8 mouse cellular contexts compared by ENCODE assay signal in genomic region chr14:75837048-75837916, GRCm38 (mm10). TPM values are rescaled to one million over a fixed set of nuclear protein-coding genes. Genes with fewer than 3 reads are reported as not detected.
DNase-seq lines count a peak whose midpoint lies in the region; ATAC-seq lines count a peak whose summit lies in the region.

No protein-coding gene starts in this region.

- H3K9ac ChIP-seq in hindbrain, embryonic 12.5 days, result no peak overlapping the region
- H3K9ac ChIP-seq in forebrain, embryonic 13.5 days, result no peak overlapping the region

- peaks cover 71% of the 10 kb centered on the region for H3K4me1 ChIP-seq in megakaryocyte, embryonic 14.5 days
- H3K4me1 ChIP-seq in limb, embryonic 10.5 days, result peaks cover 42% of the 10 kb centered on the region
- H3K4me1 ChIP-seq in hindbrain, embryonic 12.5 days, result peaks cover 30% of the 10 kb centered on the region
- peaks cover 29% of the 10 kb centered on the region for H3K4me1 ChIP-seq in forebrain, embryonic 13.5 days

- H3K27ac ChIP-seq in limb, embryonic 10.5 days, result peak overlapping the region; percentile 51; the same call in 1 of the 2 replicates
- H3K27ac ChIP-seq in hindbrain, embryonic 12.5 days, result no peak overlapping the region
- H3K27ac ChIP-seq in forebrain, embryonic 13.5 days, result no peak overlapping the region

- WGBS in limb, embryonic 10.5 days, result 73% methylated on average over 10 of the region's 10 CpGs
- WGBS in hindbrain, embryonic 12.5 days, result 72% methylated on average over 10 of the region's 10 CpGs
- WGBS in forebrain, embryonic 13.5 days, result 81% methylated on average over 10 of the region's 10 CpGs

- H3K36me3 ChIP-seq in megakaryocyte, embryonic 14.5 days (replicated peaks; ENCODE audit: low read length), result no peaks in the 10 kb centered on the region
- no peaks in the 10 kb centered on the region for H3K36me3 ChIP-seq in limb, embryonic 10.5 days
- no peaks in the 10 kb centered on the region for H3K36me3 ChIP-seq in hindbrain, embryonic 12.5 days
- no peaks in the 10 kb centered on the region for H3K36me3 ChIP-seq in forebrain, embryonic 13.5 days (ENCODE audit: poor library complexity, severe bottlenecking)

- peak; percentile 55 for DNase-seq in limb, embryonic 10.5 days (ENCODE audit: low spot score)
- peak; percentile 44 to 68 for DNase-seq in spleen, postnatal 36 days (ENCODE audit: low spot score in 2 of 2)
- no peak for DNase-seq in cerebellum, adult 18-20 months

- H3K9me3 ChIP-seq in megakaryocyte, embryonic 14.5 days, result no peaks in the 10 kb centered on the region
- no peaks in the 10 kb centered on the region for H3K9me3 ChIP-seq in limb, embryonic 10.5 days (replicated peaks)
- H3K9me3 ChIP-seq in hindbrain, embryonic 12.5 days (replicated peaks), result no peaks in the 10 kb centered on the region
- no peaks in the 10 kb centered on the region for H3K9me3 ChIP-seq in forebrain, embryonic 13.5 days (replicated peaks)

- no peak overlapping the region for H3K4me2 ChIP-seq in hindbrain, embryonic 12.5 days (replicated peaks)
- no peak overlapping the region for H3K4me2 ChIP-seq in forebrain, embryonic 13.5 days

- ATAC-seq in megakaryocyte, adult 5-6 weeks (ENCODE audit: poor library complexity, severe bottlenecking), result no peak
- peak; percentile 68 for ATAC-seq in erythroblast, adult 5-6 weeks (replicated peaks; ENCODE audit: low FRiP score, poor library complexity, severe bottlenecking)
- no peak for ATAC-seq in hindbrain, embryonic 12.5 days (ENCODE audit: low FRiP score)
- ATAC-seq in forebrain, embryonic 13.5 days, result no peak

- no peaks in the 10 kb centered on the region for H3K27me3 ChIP-seq in megakaryocyte, embryonic 14.5 days (replicated peaks)
- no peaks in the 10 kb centered on the region for H3K27me3 ChIP-seq in limb, embryonic 10.5 days (ENCODE audit: low read depth, poor library complexity, severe bottlenecking)
- H3K27me3 ChIP-seq in hindbrain, embryonic 12.5 days, result no peaks in the 10 kb centered on the region; the same call in 1 of the 2 replicates
- no peaks in the 10 kb centered on the region for H3K27me3 ChIP-seq in forebrain, embryonic 13.5 days

- H3K4me3 ChIP-seq in megakaryocyte, embryonic 14.5 days (replicated peaks), result peak overlapping the region; percentile 69
- no peak overlapping the region for H3K4me3 ChIP-seq in limb, embryonic 10.5 days
- H3K4me3 ChIP-seq in hindbrain, embryonic 12.5 days, result no peak overlapping the region
- H3K4me3 ChIP-seq in forebrain, embryonic 13.5 days, result no peak overlapping the region

RNA-seq across cellular contexts. Expression of gene Tpt1, which starts 7.6 kb away (rescaled TPM):
- polyA plus RNA-seq in megakaryocyte, embryonic 14.5 days (2012; ENCODE audit: insufficient read depth, low replicate concordance), result 1,815 and 2,518 TPM in 2 replicates
- 5,508 and 5,947 TPM in 2 replicates for total RNA-seq in megakaryocyte, adult 5-6 weeks (2015)
- 1,349 and 1,387 TPM in 2 replicates for total RNA-seq in megakaryocyte, adult 5-6 weeks (2017)
- 1,739 and 1,947 TPM in 2 replicates for total RNA-seq in erythroblast, adult 5-6 weeks (2015; ENCODE audit: low replicate concordance)
- total RNA-seq in erythroblast, adult 5-6 weeks (2017; ENCODE audit: low replicate concordance), result 548 and 914 TPM in 2 replicates
- 830 and 926 TPM in 2 replicates for polyA plus RNA-seq in limb, embryonic 10.5 days (2016; fragmentation: Nextera tagmentation; extraction: Ambion mirVana)
- polyA plus RNA-seq in hindbrain, embryonic 12.5 days (2016; fragmentation: Nextera tagmentation; extraction: Ambion mirVana), result 873 and 904 TPM in 2 replicates
- 977 and 1,124 TPM in 2 replicates for polyA plus RNA-seq in forebrain, embryonic 13.5 days (2015; fragmentation: Nextera tagmentation; extraction: Ambion mirVana)

RNA-seq across cellular contexts. Expression of gene Slc25a30, which starts 50.4 kb away (rescaled TPM):
- polyA plus RNA-seq in megakaryocyte, embryonic 14.5 days (2012; ENCODE audit: insufficient read depth, low replicate concordance), result 13.6 TPM in 1 of 2 replicates, not detected in the other
- 19.8 and 21.6 TPM in 2 replicates for total RNA-seq in megakaryocyte, adult 5-6 weeks (2015)
- total RNA-seq in megakaryocyte, adult 5-6 weeks (2017), result 13.0 and 19.9 TPM in 2 replicates
- total RNA-seq in erythroblast, adult 5-6 weeks (2015; ENCODE audit: low replicate concordance), result 8.2 and 13.3 TPM in 2 replicates
- 3.4 and 7.0 TPM in 2 replicates for total RNA-seq in erythroblast, adult 5-6 weeks (2017; ENCODE audit: low replicate concordance)
- 4.8 and 6.2 TPM in 2 replicates for polyA plus RNA-seq in limb, embryonic 10.5 days (2016; fragmentation: Nextera tagmentation; extraction: Ambion mirVana)
- polyA plus RNA-seq in hindbrain, embryonic 12.5 days (2016; fragmentation: Nextera tagmentation; extraction: Ambion mirVana), result 7.8 and 9.3 TPM in 2 replicates
- polyA plus RNA-seq in forebrain, embryonic 13.5 days (2015; fragmentation: Nextera tagmentation; extraction: Ambion mirVana), result 9.5 and 11.4 TPM in 2 replicates

Comparison
In these comparisons a context has a peak if more than half of its experiments do, and no peak if none do; other contexts are left out.
1. DNase-seq: peak in limb, embryonic 10.5 days (single experiment) and spleen, postnatal 36 days (2 of 2); none in cerebellum, adult 18-20 months (0 of 2).